Comparison of ENCODE assay signal across 9 mouse cellular contexts in genomic region chr4:24698528-24699117, GRCm38 (mm10).
DNase-seq lines count a peak whose midpoint lies in the region; ATAC-seq and TF ChIP-seq lines count a peak whose summit lies in the region.
"Had no signal": no experiment of that assay in that cellular context is flagged by ENCODE, and none has a peak within 500 bp of the region (broad histone marks: within the 10 kb centered on the region; RNA-seq: fewer than 3 reads in every experiment).

No protein-coding gene starts in this region.

- DNase-seq in cerebellum, adult 2 months, result peak in 1 of 2 experiments; percentile 13
- no peak for DNase-seq in cerebellum, adult 11 months
- peak; percentile 4 for DNase-seq in ovary, postnatal 14 days (ENCODE audit: low spot score)
- DNase-seq in ovary, postnatal 10 days (ENCODE audit: low spot score), result no peak
- peak; percentile 15 for DNase-seq in hindbrain, embryonic 10.5 days (ENCODE audit: low spot score)
- no peak for DNase-seq in spleen, postnatal 14 days (ENCODE audit: low spot score in 2 of 2)

- H3K4me3 ChIP-seq in cerebellum, adult 2 months (replicated peaks; ENCODE audit: insufficient read depth, low read depth, low read length), result no peak overlapping the region
- no peak overlapping the region for H3K4me3 ChIP-seq in hindbrain, embryonic 10.5 days
- no peak overlapping the region for H3K4me3 ChIP-seq in midbrain, embryonic 16.5 days (ENCODE audit: low read depth, low read length)

- no peak for TF ChIP-seq POLR2A in cerebellum, adult 2 months (IDR thresholded peaks at IDR 0.05; ENCODE audit: borderline replicate concordance, insufficient read depth, low read length)

- H3K36me3 ChIP-seq in hindbrain, embryonic 10.5 days, result no peaks in the 10 kb centered on the region
- H3K36me3 ChIP-seq in midbrain, embryonic 16.5 days (ENCODE audit: control insufficient read depth, insufficient read depth, low read length), result no peaks in the 10 kb centered on the region

- no peaks in the 10 kb centered on the region for H3K27me3 ChIP-seq in cerebellum, adult 2 months (ENCODE audit: control insufficient read depth, insufficient read depth, low read length)
- H3K27me3 ChIP-seq in hindbrain, embryonic 10.5 days (ENCODE audit: insufficient read depth, poor library complexity, severe bottlenecking), result no peaks in the 10 kb centered on the region
- H3K27me3 ChIP-seq in midbrain, embryonic 16.5 days (ENCODE audit: control insufficient read depth, insufficient read depth, low read depth, low read length), result no peaks in the 10 kb centered on the region

- no peak overlapping the region for H3K27ac ChIP-seq in cerebellum, adult 2 months (ENCODE audit: insufficient read depth, low read length)
- H3K27ac ChIP-seq in hindbrain, embryonic 10.5 days, result no peak overlapping the region
- no peak overlapping the region for H3K27ac ChIP-seq in midbrain, embryonic 16.5 days (ENCODE audit: low read length)
- H3K27ac ChIP-seq: macrophage had no signal

- no peak overlapping the region for H3K9ac ChIP-seq in midbrain, embryonic 16.5 days (ENCODE audit: low read depth, low read length)

- no peaks in the 10 kb centered on the region for H3K9me3 ChIP-seq in hindbrain, embryonic 10.5 days
- H3K9me3 ChIP-seq in midbrain, embryonic 16.5 days (replicated peaks; ENCODE audit: control insufficient read depth, low read length, poor library complexity, severe bottlenecking), result no peaks in the 10 kb centered on the region

- TF ChIP-seq CTCF in cerebellum, adult 2 months (IDR thresholded peaks at IDR 0.05; ENCODE audit: borderline replicate concordance, insufficient read depth, low read depth, low read length), result peak; percentile 58; the same call in 1 of the 2 replicates

- no peak overlapping the region for H3K4me2 ChIP-seq in midbrain, embryonic 16.5 days (ENCODE audit: low read length)

- 70% methylated on average over 7 of the region's 7 CpGs for WGBS in cerebellum, adult 2 months
- 76% methylated on average over 7 of the region's 7 CpGs for WGBS in hindbrain, embryonic 10.5 days
- WGBS in midbrain, embryonic 16.5 days, result 58% methylated on average over 7 of the region's 7 CpGs

- H3K4me1 ChIP-seq in cerebellum, adult 2 months (ENCODE audit: control insufficient read depth, insufficient read depth, low read length), result no peaks in the 10 kb centered on the region
- H3K4me1 ChIP-seq in hindbrain, embryonic 10.5 days (replicated peaks), result no peaks in the 10 kb centered on the region
- H3K4me1 ChIP-seq in midbrain, embryonic 16.5 days (ENCODE audit: control insufficient read depth, insufficient read depth, low read length), result no peaks in the 10 kb centered on the region

- ATAC-seq in midbrain, embryonic 16.5 days, result peak; percentile 85
- no peak for ATAC-seq in erythroid progenitor cell, adult 5-6 weeks (replicated peaks; ENCODE audit: low FRiP score, poor library complexity, severe bottlenecking)

Comparison
In these comparisons a context has a peak if more than half of its experiments do, and no peak if none do; other contexts are left out.
1. DNase-seq: peak in ovary, postnatal 14 days (single experiment) and hindbrain, embryonic 10.5 days (single experiment); none in cerebellum, adult 11 months (single experiment), ovary, postnatal 10 days (single experiment) and spleen, postnatal 14 days (0 of 2).